Mouse (Mus musculus) intestine, embryonic 16.5 days (tissue): ENCODE results near the gene Tac4. TPM values are rescaled to one million over a fixed set of nuclear protein-coding genes. Genes with fewer than 3 reads are reported as not detected.

Experiments
- ATAC-seq: fragments of 200-750 bp; cut with Nextera tagmentation; 2 replicates; pipeline ENCODE4 v1.8.0; 2017; ENCODE audit warnings: moderate TSS enrichment, moderate library complexity
- H3K27ac ChIP-seq: fragments of 300-500 bp; sonication (generic); 2 replicates; pipeline ENCODE4 v1.5.1; 2014; ENCODE audit warnings: mild to moderate bottlenecking, low read length
- H3K27me3 ChIP-seq: fragments of 300-500 bp; sonication (generic); replicated peaks from 2 replicates; pipeline ENCODE4 v1.6.1; 2014; ENCODE audit warnings: low read length, control low read depth, mixed read lengths; ENCODE audit not compliant: control insufficient read depth, insufficient read depth
- H3K36me3 ChIP-seq: fragments of 300-500 bp; sonication (generic); 2 replicates; pipeline ENCODE4 v1.6.1; 2014; ENCODE audit warnings: low read length, control low read depth; ENCODE audit not compliant: control insufficient read depth, insufficient read depth
- H3K4me1 ChIP-seq: fragments of 300-500 bp; sonication (generic); 2 replicates; pipeline ENCODE4 v1.6.1; 2014; ENCODE audit warnings: low read length, control low read depth, mixed read lengths; ENCODE audit not compliant: control insufficient read depth, insufficient read depth
- H3K4me2 ChIP-seq: fragments of 300-500 bp; sonication (generic); 2 replicates; pipeline ENCODE4 v1.6.1; 2014; ENCODE audit warnings: low read depth, low read length, control low read depth
- H3K4me3 ChIP-seq: fragments of 300-500 bp; sonication (generic); 2 replicates; pipeline ENCODE4 v1.5.1; 2014; ENCODE audit warnings: mild to moderate bottlenecking, low read length
- H3K9ac ChIP-seq: fragments of 300-500 bp; sonication (generic); 2 replicates; pipeline ENCODE4 v1.6.1; 2014; ENCODE audit warnings: low read depth, low read length
- H3K9me3 ChIP-seq: fragments of 300-500 bp; sonication (generic); 2 replicates; pipeline ENCODE4 v1.6.1; 2016; ENCODE audit warnings: low read length, control low read depth; ENCODE audit not compliant: control insufficient read depth
- WGBS: fragments of 180-500 bp; shearing (Covaris S2); extraction: QIAGEN DNeasy Blood & Tissue Kit; methylation state at CpG from one replicate; pipeline ENCODE4 v1.1.7; 2014; 5-methylcytosine and 5-hydroxymethylcytosine counted together
- polyA plus RNA-seq: library from polyadenylated mRNA; unstranded; fragments of >200 nt; fragmentation: Nextera tagmentation; extraction: Ambion mirVana; gene quantifications from 2 replicates; pipeline ENCODE4 v1.2.1, GENCODE M21; 2015

Tac4 gene
- not detected in 2 replicates for polyA plus RNA-seq

- Histone ChIP-seq H3K9me3 (no peaks in the 10 kb centered on the region), H3K27me3 (no peaks in the 10 kb centered on the region), H3K27ac (no peak within 1 kb of the TSS), H3K4me1 (peaks cover 5% of the 10 kb centered on the region; the same call in 1 of the 2 replicates), H3K36me3 (no peaks in the 10 kb centered on the region), H3K4me2 (no peak within 1 kb of the TSS), H3K9ac (no peak within 1 kb of the TSS), H3K4me3 (no peak within 1 kb of the TSS)
- no peak for ATAC-seq
- 68% methylated on average over 5 of the region's 5 CpGs for WGBS
Measured at GRCm38 (mm10) chr11:95261178-95261751, at the start of gene Tac4. Gene Tac4, plus strand, starts transcription at chr11:95261529.

- H3K4me3 ChIP-seq, result no peak overlapping the region
- H3K27ac ChIP-seq, result no peak overlapping the region
- no peaks in the 10 kb centered on the region for H3K27me3 ChIP-seq
- no peaks in the 10 kb centered on the region for H3K9me3 ChIP-seq
- ATAC-seq, result 0 out of 2 replicates have a peak, but pooled peaks have one; percentile 19
- no peak overlapping the region for H3K9ac ChIP-seq
- H3K36me3 ChIP-seq, result no peaks in the 10 kb centered on the region
- 27% methylated on average over 6 of the region's 6 CpGs for WGBS
- H3K4me2 ChIP-seq, result no peak overlapping the region
- peaks cover 6% of the 10 kb centered on the region; the same call in 1 of the 2 replicates for H3K4me1 ChIP-seq
Measured at GRCm38 (mm10) chr11:95213607-95214006, 47.7 kb upstream of the Tac4 start.

- H3K9me3 ChIP-seq, result no peaks in the 10 kb centered on the region
- no peak overlapping the region for H3K4me2 ChIP-seq
- peaks cover 6% of the 10 kb centered on the region; the same call in 1 of the 2 replicates for H3K4me1 ChIP-seq
- no peaks in the 10 kb centered on the region for H3K36me3 ChIP-seq
- no peak overlapping the region for H3K4me3 ChIP-seq
- 0 out of 2 replicates have a peak, but pooled peaks cover 2% of the 10 kb centered on the region for H3K27me3 ChIP-seq
- no peak overlapping the region for H3K27ac ChIP-seq
- peak; percentile 15; the same call in 1 of the 2 replicates for ATAC-seq
- 16% methylated on average over 5 of the region's 5 CpGs for WGBS
- H3K9ac ChIP-seq, result no peak overlapping the region
Measured at GRCm38 (mm10) chr11:95214305-95214704, 47.0 kb upstream of the Tac4 start.

GRCm38 (mm10) chr11:95216193-95216592, 45.1 kb upstream of the Tac4 start:
- no peak overlapping the region for H3K4me2 ChIP-seq
- ATAC-seq, result no peak
- H3K36me3 ChIP-seq, result no peaks in the 10 kb centered on the region
- peaks cover 6% of the 10 kb centered on the region; the same call in 1 of the 2 replicates for H3K4me1 ChIP-seq
- H3K27ac ChIP-seq, result no peak overlapping the region
- H3K4me3 ChIP-seq, result no peak overlapping the region
- 54% methylated on average over 3 of the region's 3 CpGs for WGBS
- H3K9ac ChIP-seq, result no peak overlapping the region
- 0 out of 2 replicates have a peak, but pooled peaks cover 4% of the 10 kb centered on the region for H3K27me3 ChIP-seq
- no peaks in the 10 kb centered on the region for H3K9me3 ChIP-seq

GRCm38 (mm10) chr11:95219111-95219510, 42.2 kb upstream of the Tac4 start:
- no peak for ATAC-seq
- no peak overlapping the region for H3K27ac ChIP-seq
- 69% methylated on average over 8 of the region's 8 CpGs for WGBS
- no peak overlapping the region for H3K4me3 ChIP-seq
- no peaks in the 10 kb centered on the region for H3K36me3 ChIP-seq
- no peak overlapping the region for H3K4me2 ChIP-seq
- H3K4me1 ChIP-seq, result peaks cover 12% of the 10 kb centered on the region
- H3K9ac ChIP-seq, result no peak overlapping the region
- peaks cover 22% of the 10 kb centered on the region for H3K27me3 ChIP-seq
- no peaks in the 10 kb centered on the region for H3K9me3 ChIP-seq

GRCm38 (mm10) chr11:95223473-95223872, 37.9 kb upstream of the Tac4 start:
- Histone ChIP-seq H3K4me1 (peaks cover 13% of the 10 kb centered on the region), H3K4me3 (peak overlapping the region; percentile 33), H3K27me3 (peaks cover 26% of the 10 kb centered on the region), H3K27ac (no peak overlapping the region), H3K9me3 (no peaks in the 10 kb centered on the region), H3K36me3 (no peaks in the 10 kb centered on the region), H3K9ac (no peak overlapping the region), H3K4me2 (peak overlapping the region; percentile 63)
- peak; percentile 59; the same call in 1 of the 2 replicates for ATAC-seq
- 2% methylated on average over 30 of the region's 31 CpGs for WGBS

- peaks cover 24% of the 10 kb centered on the region for H3K27me3 ChIP-seq
- H3K27ac ChIP-seq, result no peak overlapping the region
- peak overlapping the region; percentile 63; the same call in 1 of the 2 replicates for H3K4me2 ChIP-seq
- ATAC-seq, result no peak
- peaks cover 13% of the 10 kb centered on the region for H3K4me1 ChIP-seq
- H3K36me3 ChIP-seq, result no peaks in the 10 kb centered on the region
- H3K4me3 ChIP-seq, result no peak overlapping the region
- WGBS, result 27% methylated on average over 15 of the region's 15 CpGs
- no peaks in the 10 kb centered on the region for H3K9me3 ChIP-seq
- H3K9ac ChIP-seq, result no peak overlapping the region
Measured at GRCm38 (mm10) chr11:95224124-95224893, 37.0 kb upstream of the Tac4 start.

GRCm38 (mm10) chr11:95225448-95225847, 35.9 kb upstream of the Tac4 start:
- Histone ChIP-seq H3K4me2 (no peak overlapping the region), H3K27ac (no peak overlapping the region)
- ATAC-seq, result no peak

GRCm38 (mm10) chr11:95227467-95227866, 33.9 kb upstream of the Tac4 start:
- WGBS, result 35% methylated on average over 5 of the region's 5 CpGs

More at GRCm38 (mm10) chr11:95225448-95225847, 35.9 kb upstream of the Tac4 start:
- H3K4me3 ChIP-seq, result no peak overlapping the region
- H3K9ac ChIP-seq, result no peak overlapping the region
- WGBS, result 15% methylated on average over 7 of the region's 7 CpGs
- H3K9me3 ChIP-seq, result no peaks in the 10 kb centered on the region
- peaks cover 13% of the 10 kb centered on the region for H3K4me1 ChIP-seq
- H3K36me3 ChIP-seq, result no peaks in the 10 kb centered on the region
- H3K27me3 ChIP-seq, result peaks cover 22% of the 10 kb centered on the region

More at GRCm38 (mm10) chr11:95227467-95227866, 33.9 kb upstream of the Tac4 start:
- Histone ChIP-seq H3K9me3 (no peaks in the 10 kb centered on the region), H3K4me1 (peaks cover 15% of the 10 kb centered on the region), H3K4me2 (no peak overlapping the region), H3K36me3 (no peaks in the 10 kb centered on the region), H3K27ac (no peak overlapping the region), H3K4me3 (no peak overlapping the region), H3K27me3 (peaks cover 15% of the 10 kb centered on the region), H3K9ac (no peak overlapping the region)
- ATAC-seq, result no peak
